Mouse (Mus musculus) heart, adult 2 months (tissue): ENCODE measurements at regions not wholly inside any gene's neighbourhood (a gene's known extent, or its start where the extent isn't known, plus 50 kb on each side); places are given as distances from the start of the nearest gene placed in this dataset.

Source experiments
- CTCF ChIP-seq: fragments of 200-600 bp; IDR thresholded peaks from 2 replicates; pipeline ENCODE4 v1.8.1; 2022; ENCODE audit warnings: antibody characterized with exemption, mild to moderate bottlenecking, moderate library complexity
- POLR2A ChIP-seq: fragments of 200-500 bp; IDR thresholded peaks from 2 replicates; pipeline ENCODE4 v1.6.1; 2011; ENCODE audit warnings: mild to moderate bottlenecking, low read depth, low read length, control low read depth; ENCODE audit not compliant: insufficient read depth

DNA sequence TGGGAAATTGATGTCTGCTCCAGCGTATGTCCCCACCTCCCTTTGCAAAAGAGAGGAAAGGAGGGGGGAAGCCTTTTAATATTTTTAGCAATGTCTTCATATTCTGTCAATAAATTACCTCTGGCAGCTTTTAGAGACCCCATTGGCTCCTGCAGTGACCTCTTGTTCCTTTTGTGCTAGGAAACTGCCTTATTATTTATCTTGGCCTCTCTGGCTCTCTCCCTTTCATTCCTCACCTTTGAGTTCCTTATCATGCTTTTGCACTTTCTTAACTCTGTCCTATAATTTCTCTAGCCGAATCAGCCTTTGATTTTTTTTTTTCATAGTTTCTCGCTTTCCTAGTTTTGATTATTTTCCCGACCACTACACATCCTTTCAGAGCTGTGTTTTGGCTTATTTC, 548.7 kb downstream of the Bnc2 start:
- no peak for TF ChIP-seq CTCF
- TF ChIP-seq POLR2A = no peak
